Mouse (Mus musculus) heart, postnatal 0 days (tissue): Measurements from ENCODE around the gene Ppip5k1.

Source experiments
- CTCF ChIP-seq: IDR thresholded peaks from 2 replicates; pipeline ENCODE4 v1.5.1; 2016; ENCODE audit warnings: antibody characterized with exemption, control low read depth, low read depth
- EP300 ChIP-seq: IDR thresholded peaks from 2 replicates; pipeline ENCODE4 v1.6.1; 2016; ENCODE audit warnings: antibody characterized with exemption, low read depth

DNA sequence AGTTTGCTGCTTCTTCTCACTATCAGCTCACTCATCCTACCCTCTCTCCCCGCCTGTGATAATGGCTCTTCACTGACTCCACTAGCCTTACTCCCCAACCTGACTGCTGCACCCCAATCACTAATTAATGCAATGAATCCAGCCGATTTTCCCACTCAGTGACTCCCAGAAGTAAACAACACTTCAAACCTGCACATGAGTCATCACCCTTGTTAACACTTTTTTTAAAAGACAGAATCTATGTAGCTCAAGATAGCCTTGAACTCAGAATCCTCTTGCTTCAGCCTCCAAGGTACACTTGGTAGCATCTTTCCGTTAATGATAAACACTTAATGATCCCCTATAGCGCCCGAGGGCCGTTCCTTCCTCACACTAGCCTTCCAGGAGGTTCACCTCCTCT is 818 bp downstream of the Ppip5k1 start:
- TF ChIP-seq CTCF (no peak), EP300 (no peak)
